Mouse (Mus musculus): ENCODE measurements around the gene Snrpc. TPM values are rescaled to one million over a fixed set of nuclear protein-coding genes. Genes with fewer than 3 reads are reported as not detected.

The Snrpc gene
- total and polyA plus RNA-seq, 2 experiments = 24.4 to 42.2 TPM

DNA sequence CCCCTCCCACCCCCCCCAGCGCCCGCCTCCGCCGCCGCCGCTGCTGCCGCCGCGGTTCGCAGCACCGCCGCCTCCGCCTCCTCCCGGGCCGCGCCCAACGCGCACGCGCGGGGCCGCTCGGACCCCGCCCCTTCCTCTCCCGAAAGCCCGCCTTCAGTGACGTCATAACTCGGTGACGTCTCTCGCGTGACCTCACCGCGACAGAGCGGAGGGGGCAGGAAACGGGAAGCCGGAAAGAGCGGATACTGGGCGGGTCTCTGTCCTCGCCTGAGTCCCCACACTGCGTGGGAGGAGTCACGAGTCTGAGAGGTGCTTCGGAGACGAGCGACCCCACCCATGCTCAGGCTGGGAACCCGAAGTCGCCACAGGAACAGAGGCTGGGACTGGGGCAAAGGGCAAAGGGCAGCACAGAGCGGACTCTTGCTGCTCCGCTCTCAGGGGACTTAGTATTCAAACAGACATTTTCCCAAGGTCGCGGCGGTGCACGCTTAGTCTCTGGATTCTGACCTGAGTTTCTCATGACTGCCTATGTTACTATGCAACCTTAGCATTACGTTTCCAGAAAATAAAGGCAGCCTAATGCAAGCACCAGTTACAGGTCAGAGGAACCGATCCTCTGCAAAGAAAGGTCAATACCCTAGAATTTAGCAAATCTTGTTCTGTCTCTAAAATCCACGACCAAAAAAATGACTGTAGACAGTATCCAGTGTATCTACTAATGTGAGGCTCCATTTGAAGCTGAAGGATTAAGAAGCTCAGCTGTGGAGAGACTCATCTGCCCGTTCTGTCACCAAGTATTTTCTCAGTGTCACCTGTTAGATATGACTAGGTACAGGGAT lies 17.2 kb upstream of the Snrpc start, which contains the start of gene D17Wsu92e:
Gene D17Wsu92e, minus strand, starts transcription at position 81 of the 839 bp plus-strand sequence.
- Histone ChIP-seq H3K4me3 (ENCODE audit: insufficient read depth, low read depth, low read length) (peak within 1 kb of the TSS; percentile 91), H3K27ac (replicated peaks; ENCODE audit: insufficient read depth, low read depth, low read length) (peak within 1 kb of the TSS; percentile 97), H3K4me1 (ENCODE audit: control insufficient read depth, insufficient read depth, low read length) (peaks cover 29% of the 10 kb centered on the region), H3K79me2 (ENCODE audit: control insufficient read depth, insufficient read depth, low read length) (peaks cover 31% of the 10 kb centered on the region; the same call in 1 of the 2 replicates), H3K9ac (ENCODE audit: low read depth, low read length) (peak within 1 kb of the TSS; percentile 91), H3K36me3 (ENCODE audit: control insufficient read depth, insufficient read depth, low read length) (no peaks in the 10 kb centered on the region), H3K27me3 (ENCODE audit: control insufficient read depth, insufficient read depth, low read length) (no peaks in the 10 kb centered on the region)
- peak; percentile 98 for DNase-seq (ENCODE audit: extremely low read depth, low read depth, low spot score)
- 2% methylated on average over 46 of the region's 56 CpGs for WGBS
- peak; percentile 45; the same call in 1 of the 2 replicates for TF ChIP-seq POLR2A (IDR thresholded peaks at IDR 0.05; ENCODE audit: extremely low read depth, insufficient read depth, low read length)
- TF ChIP-seq CTCF (IDR thresholded peaks at IDR 0.05; ENCODE audit: low read depth, low read length) = no peak

- TF ChIP-seq POLR2A (IDR thresholded peaks at IDR 0.05; ENCODE audit: extremely low read depth, insufficient read depth, low read length) = no peak
- TF ChIP-seq CTCF (IDR thresholded peaks at IDR 0.05; ENCODE audit: low read depth, low read length) = no peak
- Histone ChIP-seq H3K4me1 (ENCODE audit: control insufficient read depth, insufficient read depth, low read length) (peaks cover 29% of the 10 kb centered on the region), H3K27ac (replicated peaks; ENCODE audit: insufficient read depth, low read depth, low read length) (peak overlapping the region; percentile 98), H3K4me3 (ENCODE audit: insufficient read depth, low read depth, low read length) (no peak overlapping the region), H3K9ac (ENCODE audit: low read depth, low read length) (peak overlapping the region; percentile 48), H3K79me2 (ENCODE audit: control insufficient read depth, insufficient read depth, low read length) (peaks cover 26% of the 10 kb centered on the region; the same call in 1 of the 2 replicates), H3K36me3 (ENCODE audit: control insufficient read depth, insufficient read depth, low read length) (no peaks in the 10 kb centered on the region), H3K27me3 (ENCODE audit: control insufficient read depth, insufficient read depth, low read length) (no peaks in the 10 kb centered on the region)
- 18% methylated on average over 9 of the region's 9 CpGs for WGBS
- DNase-seq (ENCODE audit: extremely low read depth, low read depth, low spot score) = peak; percentile 97
These were observed 16.3 kb upstream of the Snrpc start for GRCm38 (mm10) chr17:27821407-27822338.

- Histone ChIP-seq H3K4me3 (ENCODE audit: insufficient read depth, low read depth, low read length) (no peak overlapping the region), H3K27ac (replicated peaks; ENCODE audit: insufficient read depth, low read depth, low read length) (no peak overlapping the region), H3K4me1 (ENCODE audit: control insufficient read depth, insufficient read depth, low read length) (peaks cover 18% of the 10 kb centered on the region), H3K9ac (ENCODE audit: low read depth, low read length) (no peak overlapping the region), H3K36me3 (ENCODE audit: control insufficient read depth, insufficient read depth, low read length) (no peaks in the 10 kb centered on the region), H3K79me2 (ENCODE audit: control insufficient read depth, insufficient read depth, low read length) (peaks cover 14% of the 10 kb centered on the region; the same call in 1 of the 2 replicates), H3K27me3 (ENCODE audit: control insufficient read depth, insufficient read depth, low read length) (no peaks in the 10 kb centered on the region)
- TF ChIP-seq POLR2A (IDR thresholded peaks at IDR 0.05; ENCODE audit: extremely low read depth, insufficient read depth, low read length) = no peak
- TF ChIP-seq CTCF (IDR thresholded peaks at IDR 0.05; ENCODE audit: low read depth, low read length) = no peak
- WGBS = 80% methylated on average over 9 of the region's 9 CpGs
- no peak for DNase-seq (ENCODE audit: extremely low read depth, low read depth, low spot score)
These were observed 14.6 kb upstream of the Snrpc start for GRCm38 (mm10) chr17:27823142-27823905.

GRCm38 (mm10) chr17:27824941-27825340 lies 13.0 kb upstream of the Snrpc start:
- no peak overlapping the region for H3K9ac ChIP-seq (ENCODE audit: low read depth, low read length)

GRCm38 (mm10) chr17:27825539-27825938 lies 12.4 kb upstream of the Snrpc start:
- Histone ChIP-seq H3K79me2 (ENCODE audit: control insufficient read depth, insufficient read depth, low read length) (no peaks in the 10 kb centered on the region), H3K9ac (ENCODE audit: low read depth, low read length) (no peak overlapping the region), H3K36me3 (ENCODE audit: control insufficient read depth, insufficient read depth, low read length) (no peaks in the 10 kb centered on the region), H3K27ac (replicated peaks; ENCODE audit: insufficient read depth, low read depth, low read length) (peak overlapping the region; percentile 59), H3K4me3 (ENCODE audit: insufficient read depth, low read depth, low read length) (no peak overlapping the region), H3K27me3 (ENCODE audit: control insufficient read depth, insufficient read depth, low read length) (no peaks in the 10 kb centered on the region), H3K4me1 (ENCODE audit: control insufficient read depth, insufficient read depth, low read length) (peaks cover 14% of the 10 kb centered on the region)
- 53% methylated on average over 3 of the region's 3 CpGs for WGBS
- DNase-seq (ENCODE audit: extremely low read depth, low read depth, low spot score) = no peak
- TF ChIP-seq CTCF (IDR thresholded peaks at IDR 0.05; ENCODE audit: low read depth, low read length) (no peak), POLR2A (IDR thresholded peaks at IDR 0.05; ENCODE audit: extremely low read depth, insufficient read depth, low read length) (no peak)

More at GRCm38 (mm10) chr17:27824941-27825340, 13.0 kb upstream of the Snrpc start:
- Histone ChIP-seq H3K4me3 (ENCODE audit: insufficient read depth, low read depth, low read length) (no peak overlapping the region), H3K27me3 (ENCODE audit: control insufficient read depth, insufficient read depth, low read length) (no peaks in the 10 kb centered on the region), H3K36me3 (ENCODE audit: control insufficient read depth, insufficient read depth, low read length) (no peaks in the 10 kb centered on the region), H3K27ac (replicated peaks; ENCODE audit: insufficient read depth, low read depth, low read length) (peak overlapping the region; percentile 15; the same call in 1 of the 2 replicates), H3K79me2 (ENCODE audit: control insufficient read depth, insufficient read depth, low read length) (peaks cover 3% of the 10 kb centered on the region; the same call in 1 of the 2 replicates), H3K4me1 (ENCODE audit: control insufficient read depth, insufficient read depth, low read length) (peaks cover 14% of the 10 kb centered on the region)
- no peak for TF ChIP-seq CTCF (IDR thresholded peaks at IDR 0.05; ENCODE audit: low read depth, low read length)
- TF ChIP-seq POLR2A (IDR thresholded peaks at IDR 0.05; ENCODE audit: extremely low read depth, insufficient read depth, low read length) = no peak
- 65% methylated on average over 1 of the region's 1 CpGs for WGBS
- DNase-seq (ENCODE audit: extremely low read depth, low read depth, low spot score) = no peak
